Mouse (Mus musculus) ES-E14 (cell line): ENCODE data around the gene Mccc2. TPM values are rescaled to one million over a fixed set of nuclear protein-coding genes. Genes with fewer than 3 reads are reported as not detected.

Source experiments
- DNase-seq: peaks from one replicate; pipeline ENCODE4 v3.0.0-alpha.2; 2013; ENCODE audit warnings: low read depth, low spot score
- H3K27ac ChIP-seq: 2 replicates; pipeline ENCODE4 v1.5.1; 2012; ENCODE audit warnings: low read depth, mild to moderate bottlenecking, low read length, moderate library complexity, mixed read lengths; ENCODE audit not compliant: poor library complexity, insufficient read depth, severe bottlenecking
- H3K36me3 ChIP-seq: 2 replicates; pipeline ENCODE4 v1.6.1; 2012; ENCODE audit warnings: mild to moderate bottlenecking, low read length, moderate library complexity, mixed read lengths; ENCODE audit not compliant: control insufficient read depth, poor library complexity, insufficient read depth, severe bottlenecking
- H3K4me1 ChIP-seq, 2 experiments: fragments of 150-350 bp in 1 of 2; sonication (generic) in 1 of 2; 2 replicates each; pipeline ENCODE4 v1.6.1; 2012; ENCODE audit warnings: low read length in 2 of 2, mild to moderate bottlenecking in 1 of 2, mixed read lengths in 1 of 2; ENCODE audit not compliant: control insufficient read depth in 2 of 2, insufficient read depth in 2 of 2, poor library complexity in 1 of 2
- H3K4me3 ChIP-seq, 2 experiments: fragments of 150-350 bp in 1 of 2; sonication (generic) in 1 of 2; 2 replicates each; pipeline ENCODE4 v1.5.1; 2012; ENCODE audit warnings: low read length in 2 of 2, low read depth in 1 of 2, mild to moderate bottlenecking in 1 of 2, mixed read lengths in 1 of 2; ENCODE audit not compliant: insufficient read depth in 1 of 2, poor library complexity in 1 of 2, severe bottlenecking in 1 of 2
- H3K9ac ChIP-seq: 2 replicates; pipeline ENCODE4 v1.6.1; 2012; ENCODE audit warnings: low read depth, mild to moderate bottlenecking, low read length, mixed read lengths; ENCODE audit not compliant: poor library complexity, insufficient read depth, severe bottlenecking
- H3K9me3 ChIP-seq: fragments of 150-350 bp; sonication (generic); 2 replicates; pipeline ENCODE4 v1.6.1; 2012; ENCODE audit warnings: low read depth, mild to moderate bottlenecking, low read length; ENCODE audit not compliant: control insufficient read depth, insufficient read depth
- CHD2 ChIP-seq: IDR thresholded peaks from 2 replicates; pipeline ENCODE4 v1.6.1; 2014; ENCODE audit warnings: mild to moderate bottlenecking, low read depth, low read length, inconsistent platforms
- HCFC1 ChIP-seq: IDR thresholded peaks from 2 replicates; pipeline ENCODE4 v1.6.1; 2012; ENCODE audit warnings: low read length, inconsistent platforms, borderline replicate concordance; ENCODE audit not compliant: insufficient read depth
- MAFK ChIP-seq: IDR thresholded peaks from 2 replicates; pipeline ENCODE4 v1.6.1; 2014; ENCODE audit warnings: mild to moderate bottlenecking, low read depth, low read length, inconsistent platforms; ENCODE audit not compliant: insufficient read depth
- ZC3H11A ChIP-seq: IDR thresholded peaks from 2 replicates; pipeline ENCODE4 v1.6.1; 2012; ENCODE audit warnings: low read depth, mild to moderate bottlenecking, inconsistent platforms, low read length, borderline replicate concordance
- ZNF384 ChIP-seq: IDR thresholded peaks from 2 replicates; pipeline ENCODE4 v1.6.1; 2012; ENCODE audit warnings: low read depth, low read length, inconsistent platforms
- in situ Hi-C, 2 experiments: fragments of 600-800 bp; cut with MboI; formaldehyde crosslinking; loops; one replicate each; pipeline ENCODE4 v1.15.1; 2025; ENCODE audit warnings: low sequenced_read_pairs in 2 of 2, inconsistent platforms in 1 of 2; ENCODE audit not compliant: unreplicated experiment in 2 of 2
- total RNA-seq: library from RNA; depleted of rRNA; stranded (reverse); fragments of 300-350 nt; gene quantifications from 2 replicates; pipeline ENCODE4 v1.2.3, GENCODE M21; 2012

Gene Mccc2
- total RNA-seq, 1 experiment = 27.4 TPM

DNA sequence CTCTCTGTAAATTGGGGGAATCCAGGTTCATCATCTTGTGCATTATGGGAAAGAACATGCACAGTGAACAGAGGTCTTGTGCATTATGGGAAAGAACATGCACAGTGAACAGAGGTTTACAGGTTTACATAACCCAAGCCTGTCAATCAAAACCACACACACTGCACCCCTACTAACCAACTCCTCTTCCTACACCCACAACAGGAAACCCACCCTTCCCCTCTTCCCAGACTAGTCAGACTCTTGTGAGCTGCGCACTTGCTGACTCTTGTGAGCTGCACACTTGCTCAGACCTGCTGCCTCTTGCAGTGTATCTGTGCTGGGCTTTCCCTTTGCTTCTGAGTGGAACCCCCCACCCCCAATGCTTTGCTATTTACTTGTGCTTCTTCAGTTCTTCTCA lies 83.0 kb downstream of the Mccc2 start:
- in situ Hi-C loops = no loop called here
- no peak for DNase-seq
- TF ChIP-seq ZC3H11A = no peak
- H3K36me3 ChIP-seq = no peaks in the 10 kb centered on the region
- H3K4me1 ChIP-seq = no peaks in the 10 kb centered on the region
- H3K27ac ChIP-seq = no peak overlapping the region
- H3K4me3 ChIP-seq = no peak overlapping the region
- H3K9me3 ChIP-seq = no peaks in the 10 kb centered on the region
- no peak overlapping the region for H3K9ac ChIP-seq

DNA sequence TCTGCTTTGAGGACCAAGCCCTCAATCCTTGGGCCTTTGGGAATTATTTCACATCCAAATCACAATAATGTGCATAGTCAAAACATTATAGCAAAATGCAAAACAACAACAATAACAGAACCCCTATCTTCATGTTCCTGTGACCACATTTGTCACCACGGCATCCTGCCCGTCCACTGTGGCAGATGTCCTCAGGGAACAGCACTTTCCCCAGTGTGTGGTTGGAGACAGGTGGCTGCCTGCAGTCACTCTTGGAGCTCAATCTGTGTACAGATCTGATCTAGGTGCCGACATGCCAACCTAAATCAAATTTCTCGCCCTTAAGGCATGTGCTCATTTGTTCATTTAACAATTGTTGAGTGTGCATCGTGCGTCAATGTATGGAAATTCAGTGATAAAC lies 83.9 kb downstream of the Mccc2 start:
- no peak for TF ChIP-seq MAFK
- TF ChIP-seq ZNF384 = no peak
- no peak for TF ChIP-seq ZC3H11A
- TF ChIP-seq CHD2 = no peak
- TF ChIP-seq HCFC1 = no peak
- Histone ChIP-seq H3K9ac (no peak overlapping the region), H3K9me3 (no peaks in the 10 kb centered on the region), H3K4me3 (no peak overlapping the region), H3K27ac (no peak overlapping the region), H3K4me1 (no peaks in the 10 kb centered on the region), H3K36me3 (no peaks in the 10 kb centered on the region)
- in situ Hi-C loops = no loop called here
- DNase-seq = no peak

DNA sequence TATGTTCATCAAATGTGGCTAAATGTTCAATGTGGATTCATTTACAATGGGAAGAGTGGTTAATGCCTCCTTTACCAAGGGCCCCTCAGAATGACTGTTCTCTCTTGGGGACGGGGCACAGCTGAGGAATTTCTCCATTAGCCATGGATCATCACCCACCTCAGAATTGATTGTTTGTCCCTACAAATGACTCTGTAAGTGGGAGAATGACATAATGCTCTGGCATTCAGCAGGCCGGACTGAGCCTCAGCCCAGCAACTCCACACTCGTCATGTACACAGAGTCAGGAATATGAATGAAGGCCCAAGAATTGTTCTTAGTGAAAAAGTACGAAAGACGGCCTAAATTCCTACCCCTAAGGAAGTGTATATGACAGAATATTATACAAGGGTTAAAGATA lies 89.2 kb downstream of the Mccc2 start:
- in situ Hi-C loops = no loop called here
- H3K4me3 ChIP-seq = no peak overlapping the region
- TF ChIP-seq HCFC1 (no peak), ZC3H11A (no peak), ZNF384 (no peak), MAFK (no peak), CHD2 (no peak)

DNA sequence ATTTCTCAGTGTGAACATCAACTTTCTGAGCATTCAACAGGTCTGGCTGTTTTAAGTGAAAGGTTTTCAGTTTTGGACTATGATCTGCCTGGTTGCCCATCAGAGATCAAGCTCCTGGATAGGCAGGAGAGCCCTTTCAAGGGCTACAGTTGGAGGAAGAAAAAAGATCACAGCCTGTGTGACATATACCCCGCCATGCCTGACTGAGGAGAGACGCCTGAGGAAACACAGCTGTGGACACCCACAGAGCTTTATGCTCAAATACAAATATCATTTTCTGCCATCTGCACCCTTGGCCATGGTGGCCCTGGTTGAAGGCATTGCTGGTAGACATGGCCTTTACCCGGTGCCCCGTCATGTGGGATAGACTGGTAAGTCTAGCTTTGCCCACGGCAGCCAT lies 99.8 kb downstream of the Mccc2 start:
- in situ Hi-C loops = no loop called here
- Histone ChIP-seq H3K4me3 (no peak overlapping the region), H3K36me3 (no peaks in the 10 kb centered on the region), H3K9ac (no peak overlapping the region), H3K4me1 (no peaks in the 10 kb centered on the region), H3K9me3 (no peaks in the 10 kb centered on the region), H3K27ac (no peak overlapping the region)
- no peak for DNase-seq
- TF ChIP-seq CHD2 (no peak), ZC3H11A (no peak), ZNF384 (no peak), MAFK (no peak), HCFC1 (no peak)

More for the DNA sequence above, 89.2 kb downstream of the Mccc2 start:
- H3K4me1 ChIP-seq = no peaks in the 10 kb centered on the region
- no peak for DNase-seq
- H3K27ac ChIP-seq = no peak overlapping the region
- no peak overlapping the region for H3K9ac ChIP-seq
- H3K9me3 ChIP-seq = no peaks in the 10 kb centered on the region
- no peaks in the 10 kb centered on the region for H3K36me3 ChIP-seq

DNA sequence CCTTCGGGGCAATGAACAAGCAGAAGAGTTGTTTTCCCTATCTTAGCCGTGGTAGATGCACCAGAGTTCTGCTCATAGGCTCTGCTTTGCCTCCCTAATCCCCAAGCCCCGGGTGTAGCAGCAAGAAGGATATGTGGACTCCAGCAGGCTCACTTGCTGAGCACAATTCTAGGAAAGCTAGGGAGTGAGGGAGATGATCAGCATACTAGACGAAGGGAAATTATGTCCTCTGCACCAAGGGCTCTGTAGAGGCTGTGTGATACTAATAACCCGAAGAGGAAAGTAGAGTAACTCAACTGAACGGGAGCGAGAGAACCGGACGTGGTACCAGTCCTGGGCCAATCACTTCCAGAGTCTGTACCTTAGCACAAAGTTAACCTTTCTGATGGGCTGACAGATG lies 114.5 kb downstream of the Mccc2 start, which contains the start of gene Cartpt:
TSS of gene Cartpt (minus strand) at position 127 of the 400 bp plus-strand sequence.
- TF ChIP-seq MAFK (no peak), ZNF384 (no peak), HCFC1 (no peak), ZC3H11A (no peak)
- Histone ChIP-seq H3K4me3 (peak within 1 kb of the TSS; percentile 49 to 50; a peak in 3 of 4 replicates), H3K27ac (no peak within 1 kb of the TSS), H3K36me3 (no peaks in the 10 kb centered on the region), H3K4me1 (no peaks in the 10 kb centered on the region), H3K9ac (no peak within 1 kb of the TSS), H3K9me3 (no peaks in the 10 kb centered on the region)
- DNase-seq = no peak
- in situ Hi-C loops = no loop called here
